Mouse (Mus musculus) forebrain, embryonic 11.5 days (tissue): ENCODE results near the gene Dixdc1. TPM values are rescaled to one million over a fixed set of nuclear protein-coding genes. Genes with fewer than 3 reads are reported as not detected.
"Not testable (repeated sequence)": the region's sequence is repeated elsewhere in the genome, so short reads cannot be mapped to it uniquely, and the experiment has no call there.

ENCODE experiments used
- ATAC-seq: fragments of 200-750 bp; cut with Nextera tagmentation; replicated peaks from 2 replicates; pipeline ENCODE4 v1.8.0; 2017; ENCODE audit warnings: moderate TSS enrichment; ENCODE audit not compliant: low FRiP score
- DNase-seq: peaks from one replicate; pipeline ENCODE4 v3.0.0-alpha.2; 2017; ENCODE audit warnings: low spot score
- H3K27ac ChIP-seq: fragments of 300-500 bp; sonication (generic); 2 replicates; pipeline ENCODE4 v1.5.1; 2014; ENCODE audit warnings: low read depth, low read length
- H3K27me3 ChIP-seq: fragments of 300-500 bp; sonication (generic); 2 replicates; pipeline ENCODE4 v1.6.1; 2014; ENCODE audit warnings: mild to moderate bottlenecking, low read length, mixed read lengths; ENCODE audit not compliant: control insufficient read depth, insufficient read depth
- H3K36me3 ChIP-seq: fragments of 300-500 bp; sonication (generic); 2 replicates; pipeline ENCODE4 v1.6.1; 2014; ENCODE audit warnings: mild to moderate bottlenecking, low read length, moderate library complexity, mixed read lengths; ENCODE audit not compliant: control insufficient read depth, insufficient read depth
- H3K4me1 ChIP-seq: fragments of 300-500 bp; sonication (generic); replicated peaks from 2 replicates; pipeline ENCODE4 v1.6.1; 2014; ENCODE audit warnings: low read length, mixed read lengths; ENCODE audit not compliant: control insufficient read depth, insufficient read depth
- H3K4me2 ChIP-seq: fragments of 300-500 bp; sonication (generic); 2 replicates; pipeline ENCODE4 v1.6.1; 2014; ENCODE audit warnings: low read depth, mild to moderate bottlenecking, low read length, moderate library complexity, mixed read lengths; ENCODE audit not compliant: severe bottlenecking
- H3K4me3 ChIP-seq: fragments of 300-500 bp; sonication (generic); 2 replicates; pipeline ENCODE4 v1.5.1; 2014; ENCODE audit warnings: low read depth, low read length
- H3K9ac ChIP-seq: fragments of 300-500 bp; sonication (generic); 2 replicates; pipeline ENCODE4 v1.6.1; 2014; ENCODE audit warnings: low read length
- H3K9me3 ChIP-seq: fragments of 300-500 bp; sonication (generic); 2 replicates; pipeline ENCODE4 v1.6.1; 2016; ENCODE audit warnings: low read length, mixed read lengths; ENCODE audit not compliant: control insufficient read depth
- WGBS: fragments of 180-500 bp; shearing (Covaris S2); extraction: QIAGEN DNeasy Blood & Tissue Kit; methylation state at CpG from one replicate; pipeline ENCODE4 v1.1.7; 2014; 5-methylcytosine and 5-hydroxymethylcytosine counted together
- polyA plus RNA-seq: library from polyadenylated mRNA; unstranded; fragments of >200 nt; fragmentation: Nextera tagmentation; extraction: Ambion mirVana; gene quantifications from 2 replicates; pipeline ENCODE4 v1.2.1, GENCODE M21; 2014

Gene Dixdc1
- polyA plus RNA-seq, 1 experiment from 2014 or later, result 19.5 TPM

DNA sequence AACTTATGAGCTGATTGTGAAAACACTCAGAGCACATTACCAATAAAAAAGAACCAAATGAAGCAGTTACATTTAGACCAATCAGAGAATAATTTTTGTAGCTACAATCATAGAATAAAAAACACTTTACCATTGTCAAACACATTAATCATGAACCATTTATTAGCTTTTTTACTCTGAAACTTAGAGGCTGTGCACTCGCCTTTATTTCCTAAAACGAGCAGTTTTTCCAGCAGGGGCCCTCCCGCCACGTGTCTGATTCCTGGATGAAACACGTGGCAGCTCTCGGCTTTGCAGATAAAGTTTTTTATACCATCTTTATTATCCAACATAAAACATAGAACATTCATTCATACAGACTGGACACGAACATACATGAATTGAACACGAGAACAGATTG, 108.4 kb downstream of the Dixdc1 start:
- 92% methylated on average over 6 of the region's 8 CpGs for WGBS

DNA sequence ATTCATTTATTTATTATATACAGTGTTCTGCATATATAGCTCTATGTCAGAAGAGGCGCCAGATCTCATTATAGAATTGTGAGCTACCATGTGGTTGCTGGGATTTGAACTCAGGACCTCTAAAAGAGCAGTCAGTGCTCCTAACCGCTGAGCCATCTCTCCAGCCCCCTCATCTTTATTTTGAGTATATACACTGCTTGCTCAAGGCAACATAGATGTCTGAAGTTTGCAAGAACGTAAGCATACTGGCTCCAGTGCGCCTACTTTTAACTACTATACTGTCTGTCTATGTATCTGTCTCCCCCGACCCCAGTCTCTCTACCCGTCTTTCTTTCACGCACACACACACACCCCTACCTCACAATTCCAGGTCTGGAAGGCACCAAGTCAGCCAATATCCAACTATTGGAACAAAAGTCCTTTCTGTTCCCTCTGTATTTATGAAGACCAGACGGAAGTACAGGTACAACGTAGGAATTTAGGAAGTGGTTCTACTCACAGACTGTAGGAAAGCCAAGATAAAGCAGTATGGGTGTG, 121.5 kb downstream of the Dixdc1 start:
- no peaks in the 10 kb centered on the region for H3K27me3 ChIP-seq
- H3K4me3 ChIP-seq, result peak overlapping the region; percentile 97
- no peak overlapping the region for H3K9ac ChIP-seq
- 65% methylated on average over 9 of the region's 9 CpGs for WGBS
- no peak overlapping the region for H3K27ac ChIP-seq
- peak overlapping the region; percentile 77; the same call in 1 of the 2 replicates for H3K4me2 ChIP-seq
- peaks cover 7% of the 10 kb centered on the region; the same call in 1 of the 2 replicates for H3K36me3 ChIP-seq
- no peak; the same call in 1 of the 2 replicates for ATAC-seq
- DNase-seq, result no peak
- no peaks in the 10 kb centered on the region for H3K9me3 ChIP-seq
- H3K4me1 ChIP-seq, result no peaks in the 10 kb centered on the region; the same call in 1 of the 2 replicates

More for the DNA sequence above, 108.4 kb downstream of the Dixdc1 start:
- not testable (repeated sequence) for DNase-seq, H3K9ac ChIP-seq, H3K4me1 ChIP-seq, H3K36me3 ChIP-seq, H3K27ac ChIP-seq, H3K9me3 ChIP-seq, H3K4me3 ChIP-seq, ATAC-seq, H3K27me3 ChIP-seq, H3K4me2 ChIP-seq

DNA sequence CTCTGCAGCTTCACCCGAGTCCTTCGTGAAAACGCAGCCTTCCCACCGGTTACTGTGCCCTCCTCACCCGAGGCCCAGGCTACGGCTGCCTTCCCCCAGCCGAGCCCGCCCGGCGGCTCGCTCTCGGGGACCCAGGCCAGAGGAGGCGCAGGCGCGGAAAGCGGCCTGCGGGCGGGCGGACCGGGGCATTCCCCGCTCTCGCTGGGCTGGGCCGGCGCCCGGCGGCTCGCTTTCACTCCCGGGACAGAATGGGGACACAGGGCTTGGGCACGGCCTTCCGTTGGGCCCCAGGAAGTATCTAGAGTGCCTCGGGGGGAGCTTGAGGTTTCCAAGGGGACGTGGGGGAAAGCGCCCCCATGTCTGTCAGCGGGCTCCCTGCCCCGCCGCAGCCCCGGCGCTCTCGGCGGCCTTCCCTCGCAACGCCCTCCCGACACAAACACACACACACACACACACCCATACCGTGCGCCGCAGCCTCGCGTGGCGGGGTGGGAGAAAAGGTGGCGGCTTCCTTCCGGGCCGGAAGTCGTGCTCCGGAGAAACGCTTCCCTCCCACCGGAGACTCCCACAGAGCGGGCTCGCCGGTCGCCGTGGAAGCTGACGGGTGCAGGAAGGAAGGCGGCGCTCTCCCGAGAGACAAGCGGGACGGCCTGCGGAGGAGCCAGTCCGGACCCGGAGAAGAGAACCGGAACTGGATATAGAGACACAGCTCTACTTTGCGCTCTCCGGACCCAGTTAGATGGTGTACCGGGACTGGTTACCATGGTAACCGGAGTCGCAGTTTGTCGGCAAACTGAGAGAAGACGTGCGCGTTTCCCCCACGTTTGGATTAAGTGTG, 122.3 kb downstream of the Dixdc1 start, which contains the start of the genes Pih1d2 and Nkapd1:
TSS of gene Pih1d2 (plus strand) at position 556 of the 838 bp plus-strand sequence.
TSS of gene Nkapd1 (minus strand) at position 699 of the 838 bp plus-strand sequence.
- peaks cover 7% of the 10 kb centered on the region; the same call in 1 of the 2 replicates for H3K36me3 ChIP-seq
- no peaks in the 10 kb centered on the region for H3K9me3 ChIP-seq
- peak within 1 kb of the TSS; percentile 97 for H3K4me3 ChIP-seq
- H3K27me3 ChIP-seq, result no peaks in the 10 kb centered on the region
- WGBS, result under 1% methylated on average over 68 of the region's 81 CpGs
- peak within 1 kb of the TSS; percentile 85 for H3K27ac ChIP-seq
- peak; percentile 93 for ATAC-seq
- no peaks in the 10 kb centered on the region; the same call in 1 of the 2 replicates for H3K4me1 ChIP-seq
- DNase-seq, result peak; percentile 90
- peak within 1 kb of the TSS; percentile 95 for H3K9ac ChIP-seq
- H3K4me2 ChIP-seq, result peak within 1 kb of the TSS; percentile 77

DNA sequence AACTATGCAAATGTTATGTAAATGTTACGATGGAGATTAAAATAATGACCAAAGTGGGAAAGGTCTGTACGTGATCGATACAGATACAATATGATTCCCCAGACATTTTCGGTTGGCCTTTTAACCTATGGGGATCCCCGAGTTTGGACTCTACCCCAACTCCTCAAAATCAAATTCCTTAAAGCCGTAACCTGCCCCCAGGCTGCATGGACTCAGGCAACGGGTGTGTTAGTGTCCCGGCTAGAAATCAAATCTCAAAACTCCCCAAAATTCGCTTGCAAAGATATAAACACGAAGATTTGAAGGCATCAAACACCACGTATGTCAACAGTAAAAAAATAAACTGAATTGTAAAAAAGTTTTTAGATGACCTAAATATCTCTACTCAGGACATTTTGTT, 123.2 kb downstream of the Dixdc1 start:
- peaks cover 7% of the 10 kb centered on the region; the same call in 1 of the 2 replicates for H3K36me3 ChIP-seq
- peak overlapping the region; percentile 95 for H3K9ac ChIP-seq
- DNase-seq, result no peak
- H3K4me2 ChIP-seq, result peak overlapping the region; percentile 77
- no peak for ATAC-seq
- H3K27ac ChIP-seq, result 0 out of 2 replicates have a peak overlapping the region, but pooled peaks have one; percentile 85
- H3K4me3 ChIP-seq, result peak overlapping the region; percentile 97
- no peaks in the 10 kb centered on the region for H3K27me3 ChIP-seq
- 43% methylated on average over 11 of the region's 11 CpGs for WGBS
- H3K9me3 ChIP-seq, result no peaks in the 10 kb centered on the region
- H3K4me1 ChIP-seq, result no peaks in the 10 kb centered on the region; the same call in 1 of the 2 replicates

Other genes starting within 250 kb of the Dixdc1 start
- gene Plet1, start 245.0 kb downstream of the Dixdc1 start, polyA plus RNA-seq, result 0.21 TPM in 1 of 2 replicates, not detected in the other
- gene Pts, start 210.8 kb downstream of the Dixdc1 start, polyA plus RNA-seq, result 77.5 and 93.5 TPM in 2 replicates
- 9.6 and 10.3 TPM in 2 replicates for gene Il18, start 184.7 kb downstream of the Dixdc1 start, polyA plus RNA-seq
- gene Bco2, start 184.3 kb downstream of the Dixdc1 start, polyA plus RNA-seq, result 0.33 and 0.63 TPM in 2 replicates
- gene Tex12, start 178.2 kb downstream of the Dixdc1 start, polyA plus RNA-seq, result 0.28 TPM in 1 of 2 replicates, not detected in the other
- gene Sdhd, start 135.7 kb downstream of the Dixdc1 start, polyA plus RNA-seq, result 257 and 262 TPM in 2 replicates
- gene Timm8b, start 135.6 kb downstream of the Dixdc1 start, polyA plus RNA-seq, result 318 and 323 TPM in 2 replicates
- 7.2 and 8.6 TPM in 2 replicates for gene Pih1d2, start 122.2 kb downstream of the Dixdc1 start, polyA plus RNA-seq
- 23.3 and 24.3 TPM in 2 replicates for gene Nkapd1, start 122.1 kb downstream of the Dixdc1 start, polyA plus RNA-seq
- gene Dlat, start 79.7 kb downstream of the Dixdc1 start, polyA plus RNA-seq, result 53.2 and 57.7 TPM in 2 replicates
- 0.79 and 2.3 TPM in 2 replicates for gene 2310030G06Rik, start 7.0 kb upstream of the Dixdc1 start, polyA plus RNA-seq
- 5.5 and 6.0 TPM in 2 replicates for gene Cryab, start 11.8 kb upstream of the Dixdc1 start, polyA plus RNA-seq
- gene Hspb2, start 12.8 kb upstream of the Dixdc1 start, polyA plus RNA-seq, result 0.73 TPM in 1 of 2 replicates, not detected in the other
- gene Fdxacb1, start 28.7 kb upstream of the Dixdc1 start, polyA plus RNA-seq, result 12.6 and 14.0 TPM in 2 replicates
- 33.4 and 40.3 TPM in 2 replicates for gene Alg9, start 35.5 kb upstream of the Dixdc1 start, polyA plus RNA-seq
- 28.7 and 31.2 TPM in 2 replicates for gene 1110032A03Rik, start 36.0 kb upstream of the Dixdc1 start, polyA plus RNA-seq
- gene Ppp2r1b, start 105.8 kb upstream of the Dixdc1 start, polyA plus RNA-seq, result 125 and 132 TPM in 2 replicates